Mouse (Mus musculus) thymus, adult 2 months (tissue): ENCODE data around the gene Lingo1.

ENCODE experiments used
- CTCF ChIP-seq: fragments of 200-500 bp; IDR thresholded peaks from 2 replicates; pipeline ENCODE4 v1.5.1; 2012; ENCODE audit warnings: mild to moderate bottlenecking, control low read depth, low read length, moderate library complexity, borderline replicate concordance; ENCODE audit not compliant: control insufficient read depth, poor library complexity, insufficient read depth; ENCODE audit errors: extremely low read depth
- POLR2A ChIP-seq: fragments of 200-500 bp; IDR thresholded peaks from 2 replicates; pipeline ENCODE4 v1.6.1; 2012; ENCODE audit warnings: mild to moderate bottlenecking, low read length, control low read depth, moderate library complexity; ENCODE audit not compliant: control insufficient read depth, poor library complexity, insufficient read depth; ENCODE audit errors: extremely low read depth

GRCm38 (mm10) chr9:56638226-56638905, 157.9 kb downstream of the Lingo1 start:
- no peak for TF ChIP-seq POLR2A
- TF ChIP-seq CTCF = peak; percentile 26; the same call in 1 of the 2 replicates
